Mouse (Mus musculus) urinary bladder, adult 2 months (tissue): ENCODE measurements around the gene H2-DMb1. TPM values are rescaled to one million over a fixed set of nuclear protein-coding genes. Genes with fewer than 3 reads are reported as not detected.

ENCODE experiments used
- DNase-seq: peaks from one replicate; pipeline ENCODE4 v3.0.0; 2022; ENCODE audit warnings: low spot score
- polyA plus RNA-seq: library from polyadenylated mRNA; depleted of rRNA; stranded (reverse); fragments of >200 nt; gene quantifications from 2 replicates; pipeline ENCODE4 v1.2.3, GENCODE M21; 2012; rRNA removed

H2-DMb1 gene
- polyA plus RNA-seq = 22.4 and 22.8 TPM in 2 replicates

GRCm38 (mm10) chr17:34152923-34153322 is at the start of gene H2-DMb1:
Gene H2-DMb1 (plus strand): TSS chr17:34153072.
- DNase-seq = no peak

GRCm38 (mm10) chr17:34104804-34105203 is 48.1 kb upstream of the H2-DMb1 start:
- no peak for DNase-seq

- no peak for DNase-seq
Observed at GRCm38 (mm10) chr17:34106555-34106954, 46.3 kb upstream of the H2-DMb1 start.

GRCm38 (mm10) chr17:34107109-34107867 is 45.6 kb upstream of the H2-DMb1 start:
- DNase-seq = no peak

- no peak for DNase-seq
Observed at GRCm38 (mm10) chr17:34108460-34108859, 44.4 kb upstream of the H2-DMb1 start.

GRCm38 (mm10) chr17:34109038-34109805 is 43.6 kb upstream of the H2-DMb1 start:
- DNase-seq = no peak

GRCm38 (mm10) chr17:34109806-34110195 is 43.1 kb upstream of the H2-DMb1 start:
- no peak for DNase-seq

GRCm38 (mm10) chr17:34110309-34110708 is 42.6 kb upstream of the H2-DMb1 start:
- no peak for DNase-seq

GRCm38 (mm10) chr17:34114114-34114513 is 38.8 kb upstream of the H2-DMb1 start:
- DNase-seq = no peak

- DNase-seq = no peak
Observed at GRCm38 (mm10) chr17:34116736-34117370, 36.0 kb upstream of the H2-DMb1 start.

- no peak for DNase-seq
Observed at GRCm38 (mm10) chr17:34117421-34118112, 35.3 kb upstream of the H2-DMb1 start.

- peak; percentile 38 for DNase-seq
Observed at GRCm38 (mm10) chr17:34118113-34118872, 34.6 kb upstream of the H2-DMb1 start.

- no peak for DNase-seq
Observed at GRCm38 (mm10) chr17:34118873-34119248, 34.0 kb upstream of the H2-DMb1 start.

- DNase-seq = peak; percentile 100
Observed at GRCm38 (mm10) chr17:34119249-34120179, 33.4 kb upstream of the H2-DMb1 start, which contains the start of gene H2-DMa. Gene H2-DMa (plus strand): TSS chr17:34119541.

GRCm38 (mm10) chr17:34120180-34120723 is 32.6 kb upstream of the H2-DMb1 start:
- peak; percentile 74 for DNase-seq

GRCm38 (mm10) chr17:34120814-34121171 is 32.1 kb upstream of the H2-DMb1 start:
- peak; percentile 87 for DNase-seq

- peak; percentile 86 for DNase-seq
Observed at GRCm38 (mm10) chr17:34121172-34121878, 31.5 kb upstream of the H2-DMb1 start.

- no peak for DNase-seq
Observed at GRCm38 (mm10) chr17:34121879-34122187, 31.0 kb upstream of the H2-DMb1 start.
